Comparison of ENCODE assay signal across 12 mouse cellular contexts in the genomic region with DNA sequence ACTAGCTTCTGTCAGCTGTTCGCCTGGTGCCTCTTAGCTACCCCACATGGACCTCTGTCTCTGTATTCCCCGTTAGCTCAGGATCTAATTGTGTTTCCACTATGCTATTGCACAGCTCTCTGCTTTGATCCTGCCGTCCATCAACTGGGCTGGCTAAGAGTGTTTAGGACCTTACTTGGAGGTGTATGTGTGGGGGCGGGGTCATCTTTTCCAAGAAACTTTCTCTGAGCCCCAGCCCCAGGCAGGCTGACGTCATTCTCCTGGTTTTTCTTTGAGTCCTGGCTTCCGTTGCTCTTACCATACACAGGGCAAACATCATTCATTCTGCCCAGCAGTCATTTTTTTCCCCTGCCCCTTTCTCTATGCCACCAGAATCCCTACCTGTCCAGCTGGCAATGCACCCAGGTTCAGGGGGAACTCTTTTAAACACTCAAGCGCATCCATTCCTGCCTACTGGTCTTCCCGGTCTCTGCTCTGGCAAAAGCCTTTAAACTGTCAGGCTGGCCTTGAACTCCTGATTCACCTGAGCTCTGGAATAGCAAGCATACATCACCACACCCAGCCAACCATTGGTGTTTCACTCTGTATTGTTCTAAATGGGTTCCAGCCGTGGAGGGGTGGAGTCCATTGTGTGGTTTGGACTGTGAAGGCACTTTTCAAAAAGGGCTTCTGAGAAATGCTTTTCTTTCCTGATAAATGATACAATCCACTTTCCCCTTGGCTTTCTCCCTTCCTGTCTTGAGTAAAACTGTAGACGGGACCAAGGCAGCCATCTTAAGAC.
"Had no signal": no experiment of that assay in that cellular context is flagged by ENCODE, and none has a peak within 500 bp of the region (broad histone marks: within the 10 kb centered on the region; RNA-seq: fewer than 3 reads in every experiment).

No protein-coding gene starts in this region.

- H3K4me1 ChIP-seq: midbrain, embryonic 12.5 days had no signal

- H3K4me2 ChIP-seq: liver, embryonic 11.5 days; liver, embryonic 15.5 days; lung, embryonic 14.5 days; midbrain, embryonic 12.5 days had no signal

- H3K4me3 ChIP-seq: liver, embryonic 15.5 days; megakaryocyte, embryonic 14.5 days; midbrain, embryonic 12.5 days had no signal

- H3K9me3 ChIP-seq: liver, embryonic 15.5 days; megakaryocyte, embryonic 14.5 days; midbrain, embryonic 12.5 days had no signal

- H3K27me3 ChIP-seq: liver, embryonic 15.5 days; megakaryocyte, embryonic 14.5 days; midbrain, embryonic 12.5 days had no signal

- ATAC-seq: midbrain, embryonic 16.5 days had no signal

- DNase-seq: kidney, postnatal 10 days; left cerebral cortex, postnatal 4 days; lung, embryonic 14.5 days; lung, postnatal 14 days; right cerebral cortex, postnatal 14 days; thymus, postnatal 4 days had no signal

- H3K9ac ChIP-seq: liver, embryonic 15.5 days; lung, embryonic 14.5 days; midbrain, embryonic 12.5 days had no signal

- H3K36me3 ChIP-seq: liver, embryonic 15.5 days; midbrain, embryonic 12.5 days had no signal

- H3K27ac ChIP-seq: liver, embryonic 15.5 days; macrophage; midbrain, embryonic 12.5 days had no signal
